In genomic region chr12:111150236-111150596, GRCm38 (mm10) we compare ENCODE assay signal across 11 mouse cellular contexts. TPM values are rescaled to one million over a fixed set of nuclear protein-coding genes. Genes with fewer than 3 reads are reported as not detected.
DNase-seq lines count a peak whose midpoint lies in the region.
"Had no signal": no experiment of that assay in that cellular context is flagged by ENCODE, and none has a peak within 500 bp of the region (broad histone marks: within the 10 kb centered on the region; RNA-seq: fewer than 3 reads in every experiment).

No protein-coding gene starts in this region.

- peak; percentile 20 to 51 for DNase-seq in adrenal gland, postnatal 36 days
- DNase-seq in adrenal gland, postnatal 25 days, result no peak
- peak; percentile 63 for DNase-seq in R1 (ENCODE audit: low read depth, low spot score)
- peak; percentile 57 to 66 for DNase-seq in kidney, postnatal 4 days
- DNase-seq in spleen, postnatal 4 days (ENCODE audit: low spot score in 2 of 2), result peak; percentile 56 to 78
- no peak for DNase-seq in left cerebral cortex, postnatal 14 days (ENCODE audit: low spot score in 2 of 2)
- DNase-seq in layer of hippocampus, adult 9-11 months, result no peak
- no peak for DNase-seq in ovary, postnatal 10 days (ENCODE audit: low spot score)
- DNase-seq: cerebellum, postnatal 10 days; retina, postnatal 1 day had no signal

- intact Hi-C loops in left cerebral cortex, postnatal 14 days (cut with DNase I), result no loop called here

RNA-seq across cellular contexts. Expression of gene Traf3, which starts 16.0 kb away (rescaled TPM):
- 10 to 100 TPM; 28.9 to 30.9 TPM for total RNA-seq in adrenal gland, postnatal 36 days (2021)
- total RNA-seq in adrenal gland, postnatal 25 days (2021), result 31.6 and 32.4 TPM in 2 replicates
- total RNA-seq in left cerebral cortex, postnatal 14 days (2021), result 10 to 100 TPM; 91.9 to 93.3 TPM

RNA-seq across cellular contexts. Expression of gene 4930595D18Rik, which starts 34.1 kb away (rescaled TPM):
- not detected for total RNA-seq in adrenal gland, postnatal 36 days (2021)
- not detected in 2 replicates for total RNA-seq in adrenal gland, postnatal 25 days (2021)
- not detected for total RNA-seq in left cerebral cortex, postnatal 14 days (2021)
- total RNA-seq: left cerebral cortex, adult 8-10 months had no signal

Comparison
In these comparisons a context has a peak if more than half of its experiments do, and no peak if none do; other contexts are left out.
1. DNase-seq: peak in adrenal gland, postnatal 36 days (2 of 2), R1 (single experiment), kidney, postnatal 4 days (2 of 2) and spleen, postnatal 4 days (2 of 2); none in adrenal gland, postnatal 25 days (single experiment), left cerebral cortex, postnatal 14 days (0 of 2), layer of hippocampus, adult 9-11 months (single experiment) and ovary, postnatal 10 days (single experiment).